Mouse (Mus musculus) olfactory bulb, adult 2 months (tissue): Measurements from ENCODE around the gene Rasa4.

Experiments used
- CTCF ChIP-seq: fragments of 200-500 bp; IDR thresholded peaks from 2 replicates; pipeline ENCODE4 v1.5.1; 2012; ENCODE audit warnings: low read depth, mild to moderate bottlenecking, low read length, moderate library complexity; ENCODE audit not compliant: insufficient read depth
- POLR2A ChIP-seq: fragments of 200-500 bp; IDR thresholded peaks from 2 replicates; pipeline ENCODE4 v1.6.1; 2012; ENCODE audit warnings: mild to moderate bottlenecking, low read depth, low read length, moderate library complexity; ENCODE audit not compliant: insufficient read depth

- TF ChIP-seq CTCF (no peak), POLR2A (no peak)
These were observed 32.3 kb upstream of the Rasa4 start for GRCm38 (mm10) chr5:136051231-136052085.
